Mouse (Mus musculus): Measurements from ENCODE around the gene Npnt.

DNA sequence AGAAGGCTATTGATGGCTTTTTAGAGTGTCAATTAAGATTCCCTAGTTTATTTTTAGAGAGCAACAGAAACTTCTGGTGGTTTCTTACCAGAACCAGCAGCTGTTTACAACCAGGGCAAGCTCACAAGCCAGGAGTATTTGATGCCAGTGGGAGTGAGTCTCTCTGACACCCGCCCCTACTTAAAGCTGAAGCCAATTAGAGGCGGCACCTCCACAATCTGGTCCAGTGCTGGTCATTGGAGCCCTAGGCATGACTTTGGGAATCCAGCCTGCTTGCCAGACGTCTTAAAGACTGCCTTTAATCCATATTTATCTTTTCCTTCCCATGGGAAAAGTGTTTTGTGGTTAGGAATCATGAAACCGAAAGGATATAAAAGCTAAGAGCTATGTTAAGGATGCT lies 38.4 kb downstream of the Npnt start:
- TF ChIP-seq CHD2 (IDR thresholded peaks at IDR 0.05; ENCODE audit: low read depth, low read length) (no peak), MAFK (IDR thresholded peaks at IDR 0.05; ENCODE audit: insufficient read depth, low read depth, low read length) (no peak), ZNF384 (IDR thresholded peaks at IDR 0.05; ENCODE audit: low read depth, low read length) (no peak)

All from ES-E14 (cell line).